26 mouse cellular contexts compared by ENCODE assay signal in the genomic region with DNA sequence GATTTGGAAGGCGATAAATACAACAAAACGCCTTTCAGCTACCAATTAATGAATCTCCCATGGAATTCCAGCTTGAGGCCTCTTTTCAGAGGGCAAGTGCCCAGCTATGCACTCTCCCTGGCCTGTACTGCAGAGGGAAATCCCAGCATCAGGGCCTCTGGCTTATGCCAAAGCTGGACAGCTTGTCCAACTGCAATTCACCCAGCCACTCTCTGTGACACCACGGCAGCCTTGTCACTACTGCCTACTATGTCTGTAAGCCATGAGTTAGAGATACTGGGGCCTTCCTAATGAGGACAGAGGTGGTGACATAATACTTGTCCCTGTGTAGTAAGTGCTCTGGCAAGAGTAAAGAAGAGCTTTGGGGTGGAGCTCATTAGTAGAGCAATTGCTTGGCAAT. TPM values are rescaled to one million over a fixed set of nuclear protein-coding genes. Genes with fewer than 3 reads are reported as not detected.
DNase-seq lines count a peak whose midpoint lies in the region; ATAC-seq lines count a peak whose summit lies in the region.
"Had no signal": no experiment of that assay in that cellular context is flagged by ENCODE, and none has a peak within 500 bp of the region (broad histone marks: within the 10 kb centered on the region; RNA-seq: fewer than 3 reads in every experiment).

No protein-coding gene starts in this region.

- peaks cover 25% of the 10 kb centered on the region for H3K4me1 ChIP-seq in heart, embryonic 16.5 days (ENCODE audit: control insufficient read depth, insufficient read depth, low read length)
- H3K4me1 ChIP-seq in neural tube, embryonic 15.5 days, result peaks cover 4% of the 10 kb centered on the region; the same call in 1 of the 2 replicates
- peaks cover 5% of the 10 kb centered on the region for H3K4me1 ChIP-seq in forebrain, embryonic 16.5 days (replicated peaks; ENCODE audit: control insufficient read depth, insufficient read depth, low read length)
- H3K4me1 ChIP-seq: embryonic facial prominence, embryonic 15.5 days; kidney, embryonic 15.5 days; liver, embryonic 15.5 days; midbrain, embryonic 10.5 days had no signal

- H3K4me3 ChIP-seq in heart, embryonic 16.5 days (ENCODE audit: low read length), result no peak overlapping the region
- no peak overlapping the region for H3K4me3 ChIP-seq in neural tube, embryonic 15.5 days (replicated peaks)
- H3K4me3 ChIP-seq in forebrain, embryonic 16.5 days (replicated peaks; ENCODE audit: low read length), result no peak overlapping the region
- H3K4me3 ChIP-seq: embryonic facial prominence, embryonic 15.5 days; intestine, embryonic 15.5 days; kidney, embryonic 15.5 days; limb, embryonic 13.5 days; liver, embryonic 15.5 days; midbrain, embryonic 10.5 days; stomach, embryonic 15.5 days had no signal

- no peak overlapping the region for H3K9ac ChIP-seq in heart, embryonic 16.5 days (ENCODE audit: low read length)
- H3K9ac ChIP-seq in neural tube, embryonic 15.5 days (replicated peaks), result no peak overlapping the region
- no peak overlapping the region for H3K9ac ChIP-seq in forebrain, embryonic 16.5 days (replicated peaks; ENCODE audit: low read depth, low read length)
- H3K9ac ChIP-seq: embryonic facial prominence, embryonic 15.5 days; hindbrain, embryonic 14.5 days; intestine, embryonic 15.5 days; kidney, embryonic 15.5 days; limb, embryonic 13.5 days; liver, embryonic 15.5 days; stomach, embryonic 15.5 days had no signal

- peak; percentile 71 for ATAC-seq in heart, embryonic 16.5 days (replicated peaks; ENCODE audit: extremely low read depth, insufficient read depth, low FRiP score)
- no peak for ATAC-seq in neural tube, embryonic 15.5 days (ENCODE audit: low FRiP score)
- ATAC-seq in forebrain, embryonic 16.5 days, result peak; percentile 55
- ATAC-seq: intestine, embryonic 15.5 days; Patski had no signal

- no peaks in the 10 kb centered on the region for H3K9me3 ChIP-seq in heart, embryonic 16.5 days (replicated peaks; ENCODE audit: control insufficient read depth, low read length)
- H3K9me3 ChIP-seq in neural tube, embryonic 15.5 days (replicated peaks), result no peaks in the 10 kb centered on the region
- no peaks in the 10 kb centered on the region for H3K9me3 ChIP-seq in forebrain, embryonic 16.5 days (ENCODE audit: control insufficient read depth, low read length)
- H3K9me3 ChIP-seq: embryonic facial prominence, embryonic 15.5 days; intestine, embryonic 15.5 days; kidney, embryonic 15.5 days; limb, embryonic 13.5 days; liver, embryonic 15.5 days; midbrain, embryonic 10.5 days; stomach, embryonic 15.5 days had no signal

- WGBS in heart, embryonic 16.5 days, result 35% methylated on average over 3 of the region's 3 CpGs
- 68% methylated on average over 3 of the region's 3 CpGs for WGBS in neural tube, embryonic 15.5 days
- WGBS in forebrain, embryonic 16.5 days, result 11% methylated on average over 3 of the region's 3 CpGs

- peak; percentile 18 for DNase-seq in adrenal gland, postnatal 10 days
- no peak for DNase-seq in adrenal gland, adult (ENCODE audit: inconsistent age in 2 of 2, low spot score in 1 of 2)
- no peak for DNase-seq in heart, adult 8-10 months (ENCODE audit: low spot score)
- DNase-seq in neural tube, embryonic 10.5 days (ENCODE audit: extremely low spot score, low spot score), result no peak
- no peak for DNase-seq in spleen, adult 18-20 months
- DNase-seq: adrenal gland, postnatal 25 days; cerebellum, adult 11-12 months; cerebellum, postnatal 36 days; kidney, postnatal 4 days; thymus, adult 2 months had no signal

- no peaks in the 10 kb centered on the region for H3K27me3 ChIP-seq in heart, embryonic 16.5 days (ENCODE audit: control insufficient read depth, insufficient read depth, low read length)
- H3K27me3 ChIP-seq in neural tube, embryonic 15.5 days (replicated peaks), result no peaks in the 10 kb centered on the region
- no peaks in the 10 kb centered on the region for H3K27me3 ChIP-seq in forebrain, embryonic 16.5 days (replicated peaks; ENCODE audit: control insufficient read depth, insufficient read depth, low read length)
- H3K27me3 ChIP-seq: embryonic facial prominence, embryonic 15.5 days; intestine, embryonic 15.5 days; kidney, embryonic 15.5 days; limb, embryonic 13.5 days; liver, embryonic 15.5 days; Patski; stomach, embryonic 15.5 days had no signal

- peak overlapping the region; percentile 69 for H3K27ac ChIP-seq in heart, embryonic 16.5 days (ENCODE audit: low read length)
- H3K27ac ChIP-seq in neural tube, embryonic 15.5 days (replicated peaks), result 0 out of 2 replicates have a peak overlapping the region, but pooled peaks have one; percentile 13
- H3K27ac ChIP-seq in forebrain, embryonic 16.5 days (ENCODE audit: low read length), result no peak overlapping the region
- H3K27ac ChIP-seq: embryonic facial prominence, embryonic 15.5 days; hindbrain, embryonic 14.5 days; intestine, embryonic 15.5 days; kidney, embryonic 15.5 days; limb, embryonic 13.5 days; liver, embryonic 15.5 days; macrophage; midbrain, embryonic 10.5 days; stomach, embryonic 15.5 days had no signal

- no peak overlapping the region for H3K4me2 ChIP-seq in heart, embryonic 16.5 days (ENCODE audit: low read depth, low read length)
- H3K4me2 ChIP-seq in neural tube, embryonic 15.5 days, result no peak overlapping the region
- H3K4me2 ChIP-seq in forebrain, embryonic 16.5 days (ENCODE audit: low read length), result no peak overlapping the region
- H3K4me2 ChIP-seq: embryonic facial prominence, embryonic 15.5 days; hindbrain, embryonic 14.5 days; intestine, embryonic 15.5 days; kidney, embryonic 15.5 days; limb, embryonic 13.5 days; liver, embryonic 15.5 days; stomach, embryonic 15.5 days had no signal

- H3K36me3 ChIP-seq in heart, embryonic 16.5 days (ENCODE audit: control insufficient read depth, insufficient read depth), result no peaks in the 10 kb centered on the region
- no peaks in the 10 kb centered on the region for H3K36me3 ChIP-seq in neural tube, embryonic 15.5 days
- H3K36me3 ChIP-seq in forebrain, embryonic 16.5 days (ENCODE audit: control insufficient read depth, insufficient read depth), result no peaks in the 10 kb centered on the region
- H3K36me3 ChIP-seq: embryonic facial prominence, embryonic 15.5 days; intestine, embryonic 15.5 days; kidney, embryonic 15.5 days; limb, embryonic 13.5 days; liver, embryonic 15.5 days; midbrain, embryonic 10.5 days; stomach, embryonic 15.5 days had no signal

RNA-seq across cellular contexts. Expression of a gene that starts 30.7 kb away (rescaled TPM):
- 1 to 10 TPM in 1 of 2 experiments, under 1 TPM in 1; 1.00 to 5.0 TPM for total RNA-seq in adrenal gland, postnatal 10 days (2021)
- 4.6 and 6.7 TPM in 2 replicates for polyA plus RNA-seq in heart, embryonic 16.5 days (2015; fragmentation: Nextera tagmentation; extraction: Ambion mirVana)
- total RNA-seq in heart, adult 8-10 months (2022), result 1 to 10 TPM in 2 of 4 experiments, under 1 TPM in 2; 0.40 to 1.6 (median 0.98) TPM
- polyA plus RNA-seq in neural tube, embryonic 15.5 days (2015; fragmentation: Nextera tagmentation; extraction: Ambion mirVana), result 0.32 and 0.46 TPM in 2 replicates
- 1.1 and 1.4 TPM in 2 replicates for polyA plus RNA-seq in forebrain, embryonic 16.5 days (2015; fragmentation: Nextera tagmentation; extraction: Ambion mirVana)
- total RNA-seq: gastrocnemius, adult 18-20 months had no signal
- polyA plus RNA-seq: gonadal fat pad, adult 2 months; hindbrain, embryonic 14.5 days; macrophage; Patski; spleen, adult 2 months; thymus, adult 2 months had no signal
